Mouse (Mus musculus) heart, adult 2 months (tissue): ENCODE results near the gene Phldb3. TPM values are rescaled to one million over a fixed set of nuclear protein-coding genes. Genes with fewer than 3 reads are reported as not detected.
A peak's percentile ranks its signal among the peaks of the same experiment; 100 is the strongest.

Experiments used
- DNase-seq, 2 experiments: peaks; one replicate each; pipeline ENCODE4 v3.0.0; 2021
- H3K27ac ChIP-seq: fragments of 200-600 bp; 2 replicates; pipeline ENCODE4 v1.8.1; 2022
- H3K27me3 ChIP-seq: fragments of 200-500 bp; 2 replicates; pipeline ENCODE4 v1.6.1; 2012; ENCODE audit warnings: mild to moderate bottlenecking, low read length, inconsistent platforms, mixed read lengths; ENCODE audit not compliant: control insufficient read depth, insufficient read depth
- H3K36me3 ChIP-seq: fragments of 200-500 bp; 2 replicates; pipeline ENCODE4 v1.6.1; 2012; ENCODE audit warnings: low read length, inconsistent platforms; ENCODE audit not compliant: control insufficient read depth, insufficient read depth
- H3K4me1 ChIP-seq: fragments of 200-500 bp; 2 replicates; pipeline ENCODE4 v1.6.1; 2011; ENCODE audit warnings: low read length; ENCODE audit not compliant: control insufficient read depth, insufficient read depth
- H3K4me3 ChIP-seq: fragments of 200-600 bp; 2 replicates; pipeline ENCODE4 v1.8.1; 2022
- H3K79me2 ChIP-seq: fragments of 200-500 bp; replicated peaks from 2 replicates; pipeline ENCODE4 v1.6.1; 2012; ENCODE audit warnings: mild to moderate bottlenecking, inconsistent platforms, low read length, moderate library complexity, mixed read lengths; ENCODE audit not compliant: control insufficient read depth, insufficient read depth
- H3K9ac ChIP-seq: fragments of 200-500 bp; 2 replicates; pipeline ENCODE4 v1.6.1; 2012; ENCODE audit warnings: low read depth, mild to moderate bottlenecking, control low read depth, inconsistent platforms, low read length, mixed read lengths
- CTCF ChIP-seq: fragments of 200-600 bp; IDR thresholded peaks from 2 replicates; pipeline ENCODE4 v1.8.1; 2022; ENCODE audit warnings: antibody characterized with exemption, mild to moderate bottlenecking, moderate library complexity
- EP300 ChIP-seq: fragments of 200-500 bp; IDR thresholded peaks from 2 replicates; pipeline ENCODE4 v1.6.1; 2011; ENCODE audit warnings: low read depth, low read length, control low read depth; ENCODE audit not compliant: insufficient read depth
- POLR2A ChIP-seq: fragments of 200-500 bp; IDR thresholded peaks from 2 replicates; pipeline ENCODE4 v1.6.1; 2011; ENCODE audit warnings: mild to moderate bottlenecking, low read depth, low read length, control low read depth; ENCODE audit not compliant: insufficient read depth
- WGBS: fragments of 180-500 bp; shearing (Covaris S2); methylation state at CpG from one replicate; pipeline ENCODE4 v1.1.7; 2018; 5-methylcytosine and 5-hydroxymethylcytosine counted together
- intact Hi-C: fragments of 180-260 bp; cut with DNase I; formaldehyde crosslinking; loops from one replicate; pipeline ENCODE4 v1.15.1; 2025
- polyA plus RNA-seq: library from polyadenylated mRNA; depleted of rRNA; stranded (reverse); fragments of >200 nt; gene quantifications from 2 replicates; pipeline ENCODE4 v1.2.3, GENCODE M21; 2012
- total RNA-seq, 2 experiments: library from RNA; stranded (reverse); gene quantifications; 2 replicates each; pipeline ENCODE4 v1.2.3; 2021

The Phldb3 gene
- total and polyA plus RNA-seq, 3 experiments: 0.25 to 0.34 (median 0.27) TPM

DNA sequence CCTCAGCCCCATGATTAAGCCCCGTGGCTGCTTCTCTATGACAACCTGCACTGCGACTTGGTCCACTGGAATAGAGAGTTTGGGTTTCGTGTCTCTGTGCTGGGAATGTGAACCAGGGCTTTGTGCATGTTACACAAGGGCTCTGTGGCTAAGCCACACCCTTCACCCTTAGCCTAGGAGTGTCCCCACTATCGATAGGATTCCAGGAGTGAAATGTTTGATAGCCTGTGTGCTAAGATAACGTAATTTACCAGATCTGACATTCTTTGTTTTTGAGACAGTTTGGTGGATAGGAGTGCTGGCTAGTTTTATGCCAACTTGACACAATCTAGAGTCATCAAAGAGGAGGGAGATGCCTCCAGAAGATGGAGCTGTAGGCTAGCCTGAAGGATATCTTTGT, 18.8 kb upstream of the Phldb3 start:
- H3K4me3 ChIP-seq: no peak overlapping the region
- H3K79me2 ChIP-seq: no peaks in the 10 kb centered on the region
- DNase-seq: no peak
- TF ChIP-seq EP300: no peak
- TF ChIP-seq CTCF: no peak
- TF ChIP-seq POLR2A: no peak
- no peaks in the 10 kb centered on the region for H3K36me3 ChIP-seq
- H3K27me3 ChIP-seq: peaks cover 1% of the 10 kb centered on the region; the same call in 1 of the 2 replicates
- no peak overlapping the region for H3K9ac ChIP-seq
- no peak overlapping the region for H3K27ac ChIP-seq
- 66% methylated on average over 5 of the region's 5 CpGs for WGBS
- intact Hi-C loops: loop anchor here (5.0 kb wide), 1 partner anchor 59 kb away; the partner anchor contains the start of gene Irgq
- no peaks in the 10 kb centered on the region; the same call in 1 of the 2 replicates for H3K4me1 ChIP-seq

DNA sequence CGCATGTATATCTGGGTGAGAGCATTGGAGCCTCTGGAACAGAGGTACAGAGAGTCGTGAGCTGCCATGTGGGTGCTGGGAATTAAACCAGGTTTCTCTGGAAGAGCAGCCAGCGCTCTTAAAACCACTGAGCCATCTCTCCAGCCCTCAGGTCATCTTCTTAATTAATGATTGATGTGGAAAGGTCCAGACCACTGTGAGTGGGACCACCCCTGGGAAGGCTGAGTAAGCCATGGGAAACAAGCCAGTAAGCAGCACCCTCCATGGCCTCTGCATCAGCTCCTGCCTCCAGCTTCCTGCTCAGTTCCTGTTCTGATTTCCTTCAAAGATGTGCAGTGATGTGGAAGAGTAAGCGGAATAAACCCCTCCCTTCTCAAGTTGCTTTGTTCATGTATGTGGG, 18.4 kb upstream of the Phldb3 start:
- peaks cover 1% of the 10 kb centered on the region; the same call in 1 of the 2 replicates for H3K27me3 ChIP-seq
- WGBS: 51% methylated on average over 4 of the region's 4 CpGs

DNA sequence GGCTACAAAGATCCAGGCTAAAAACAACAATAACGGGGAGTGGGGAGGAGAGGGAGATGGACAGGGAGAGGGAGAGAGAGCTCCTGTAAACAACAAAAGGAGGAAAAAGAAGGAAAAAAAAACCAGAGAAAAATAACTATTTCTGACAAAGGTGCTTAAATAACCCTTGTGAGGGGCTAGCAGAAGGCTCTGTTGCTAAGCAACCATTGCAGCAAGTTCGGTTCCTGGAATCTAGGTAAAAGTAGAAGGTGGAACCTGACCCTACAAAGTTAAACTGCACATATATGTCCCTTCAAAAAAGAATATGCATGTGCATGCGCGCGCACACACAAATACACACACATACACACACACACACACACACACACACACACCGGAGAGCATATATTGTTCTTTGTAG, 17.8 kb upstream of the Phldb3 start:
- no peak for TF ChIP-seq EP300
- no peak for TF ChIP-seq CTCF
- TF ChIP-seq POLR2A: no peak
- Histone ChIP-seq H3K4me3 (no peak overlapping the region), H3K27me3 (no peaks in the 10 kb centered on the region), H3K9ac (no peak overlapping the region), H3K79me2 (no peaks in the 10 kb centered on the region), H3K27ac (no peak overlapping the region), H3K4me1 (no peaks in the 10 kb centered on the region), H3K36me3 (no peaks in the 10 kb centered on the region)
- WGBS: 82% methylated on average over 6 of the region's 6 CpGs
- intact Hi-C loops: loop anchor here (5.0 kb wide), 1 partner anchor 60 kb away; the partner anchor contains the start of gene Irgq
- no peak for DNase-seq

More for the DNA sequence above, 18.4 kb upstream of the Phldb3 start:
- H3K36me3 ChIP-seq: no peaks in the 10 kb centered on the region
- no peaks in the 10 kb centered on the region for H3K79me2 ChIP-seq
- H3K27ac ChIP-seq: no peak overlapping the region
- H3K9ac ChIP-seq: no peak overlapping the region
- no peaks in the 10 kb centered on the region; the same call in 1 of the 2 replicates for H3K4me1 ChIP-seq
- intact Hi-C loops: loop anchor here (5.0 kb wide), 1 partner anchor 60 kb away; the partner anchor contains the start of gene Irgq
- no peak overlapping the region for H3K4me3 ChIP-seq
- no peak for DNase-seq
- no peak for TF ChIP-seq POLR2A
- no peak for TF ChIP-seq EP300
- TF ChIP-seq CTCF: no peak

DNA sequence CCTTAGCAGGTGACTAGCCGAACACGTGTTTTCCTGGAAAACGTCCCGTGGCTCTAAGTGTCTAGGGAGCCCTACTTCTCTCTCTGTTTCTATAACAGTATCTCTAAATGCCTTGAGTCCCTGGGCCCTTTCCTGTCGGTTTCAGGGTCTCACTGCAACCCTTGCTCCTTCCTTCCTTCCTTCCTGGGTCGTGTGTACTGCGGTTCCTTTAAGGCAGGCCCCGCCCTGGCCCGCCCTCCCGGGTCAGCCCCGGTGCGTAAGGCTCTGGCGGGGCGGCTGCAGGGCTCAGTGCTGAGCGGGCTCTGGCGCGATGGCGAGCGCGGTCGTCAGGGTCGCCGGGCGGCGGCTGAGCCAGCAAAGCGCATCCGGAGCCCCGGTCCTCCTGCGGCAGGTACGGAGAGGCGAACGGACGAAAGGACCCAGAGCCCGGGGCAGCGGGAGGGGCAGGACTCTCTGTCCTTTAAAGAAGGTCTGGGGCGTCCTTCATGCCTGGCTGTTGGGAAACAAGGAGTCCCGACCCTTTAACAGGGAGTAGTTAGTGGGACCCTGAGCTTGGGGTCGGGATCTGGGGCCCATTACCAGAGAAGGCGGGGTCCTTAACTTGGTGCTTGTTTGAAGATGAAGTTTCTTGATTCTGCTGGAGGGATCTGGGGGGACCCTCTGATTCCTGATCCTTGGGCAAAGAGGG, 16.8 kb upstream of the Phldb3 start:
- Histone ChIP-seq H3K36me3 (no peaks in the 10 kb centered on the region), H3K4me1 (no peaks in the 10 kb centered on the region), H3K79me2 (no peaks in the 10 kb centered on the region), H3K9ac (peak overlapping the region; percentile 96), H3K27me3 (no peaks in the 10 kb centered on the region), H3K27ac (peak overlapping the region; percentile 78), H3K4me3 (peak overlapping the region; percentile 84)
- intact Hi-C loops: loop anchor here (5.0 kb wide), 1 partner anchor 61 kb away; the partner anchor contains the start of gene Irgq
- TF ChIP-seq POLR2A: peak; percentile 65
- 0 out of 2 replicates have a peak, but pooled peaks have one; percentile 21 for TF ChIP-seq EP300
- TF ChIP-seq CTCF: 0 out of 2 replicates have a peak, but pooled peaks have one; percentile 1
- WGBS: 1% methylated on average over 39 of the region's 39 CpGs
- peak; percentile 87 to 88 for DNase-seq

DNA sequence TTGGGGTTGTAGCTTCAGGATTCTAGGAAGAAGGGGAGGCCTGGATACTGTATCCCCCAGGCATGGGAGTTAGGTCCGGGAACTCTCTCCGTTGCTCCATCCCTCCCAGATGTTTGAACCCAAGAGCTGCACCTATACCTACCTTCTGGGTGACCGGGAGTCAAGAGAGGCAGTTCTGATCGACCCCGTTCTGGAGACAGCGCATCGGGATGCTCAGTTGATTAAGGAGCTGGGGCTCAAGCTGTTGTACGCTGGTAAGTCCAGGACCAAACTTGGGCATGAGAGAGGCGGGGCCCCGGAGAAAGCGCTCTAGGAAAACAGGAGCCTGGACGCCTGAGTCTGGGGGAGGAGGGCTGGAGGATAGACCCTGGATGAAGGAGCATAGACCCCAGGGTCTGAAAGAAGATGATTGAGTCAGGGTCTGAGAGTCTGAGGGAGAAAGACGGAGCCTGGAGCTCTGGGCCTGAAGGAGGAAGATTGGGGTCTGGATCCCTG, 16.2 kb upstream of the Phldb3 start:
- Histone ChIP-seq H3K4me3 (peak overlapping the region; percentile 84), H3K27ac (peak overlapping the region; percentile 78), H3K4me1 (no peaks in the 10 kb centered on the region), H3K36me3 (no peaks in the 10 kb centered on the region), H3K79me2 (no peaks in the 10 kb centered on the region), H3K9ac (peak overlapping the region; percentile 96), H3K27me3 (no peaks in the 10 kb centered on the region)
- WGBS: 13% methylated on average over 13 of the region's 13 CpGs
- intact Hi-C loops: loop anchor here (5.0 kb wide), 1 partner anchor 62 kb away; the partner anchor contains the start of gene Irgq
- no peak for DNase-seq
- TF ChIP-seq CTCF: no peak
- no peak for TF ChIP-seq POLR2A
- TF ChIP-seq EP300: no peak

DNA sequence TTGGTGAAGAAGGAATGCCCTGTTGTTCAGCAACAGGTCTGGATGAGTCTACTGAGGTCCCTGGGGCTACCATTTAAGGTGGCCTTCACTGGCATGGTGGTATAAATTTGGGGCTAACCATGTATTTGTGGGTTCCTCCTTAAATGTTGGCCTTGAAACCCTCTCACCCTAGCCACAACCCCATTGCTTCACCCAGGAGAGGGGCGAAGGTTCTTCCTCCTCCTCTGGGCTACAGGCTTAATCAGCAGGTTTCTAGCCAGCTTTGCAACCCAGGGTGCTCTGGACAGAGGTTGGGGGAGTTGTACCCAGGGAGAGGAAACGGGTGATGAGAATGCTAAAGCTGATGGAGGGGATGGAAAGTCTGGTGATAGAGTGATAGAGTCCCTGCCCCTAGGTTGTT, 15.1 kb upstream of the Phldb3 start:
- Histone ChIP-seq H3K9ac (no peak overlapping the region), H3K27ac (no peak overlapping the region), H3K4me3 (no peak overlapping the region), H3K36me3 (no peaks in the 10 kb centered on the region), H3K4me1 (no peaks in the 10 kb centered on the region), H3K79me2 (no peaks in the 10 kb centered on the region), H3K27me3 (no peaks in the 10 kb centered on the region)
- DNase-seq: no peak
- 74% methylated on average over 2 of the region's 2 CpGs for WGBS
- TF ChIP-seq POLR2A: no peak
- no peak for TF ChIP-seq CTCF
- TF ChIP-seq EP300: no peak
- intact Hi-C loops: no loop called here
